Mouse (Mus musculus): Measurements from ENCODE around the gene Gigyf2. TPM values are rescaled to one million over a fixed set of nuclear protein-coding genes. Genes with fewer than 3 reads are reported as not detected.

Gigyf2 gene
- total RNA-seq (2018; cell fraction: chromatin; rRNA removed), result 100 to 1,000 TPM; 114 to 274 (median 197) TPM
- 10 to 100 TPM; 19.2 to 41.8 (median 30.5) TPM for total RNA-seq (2018; cell fraction: cytosol; rRNA removed)
- 100 to 1,000 TPM in 17 of 26 experiments, 10 to 100 TPM in 9; 78.1 to 190 (median 107) TPM for total RNA-seq (2018; cell fraction: nucleus; rRNA removed)
- 29.7 to 74.5 TPM (median 34.2 TPM) in 3 replicates for polyA plus RNA-seq (2018)

GRCm38 (mm10) chr1:87326742-87327163, at the start of gene Gigyf2:
Gene Gigyf2 (plus strand): TSS chr1:87326998.
- Histone ChIP-seq H3K27ac (no peak within 1 kb of the TSS), H3K4me3 (ENCODE audit: inconsistent target) (peak within 1 kb of the TSS; percentile 71), H3K79me2 (ENCODE audit: inconsistent target) (peaks cover 44% of the 10 kb centered on the region), H3K36me3 (ENCODE audit: inconsistent target) (no peaks in the 10 kb centered on the region)
- WGBS (ENCODE audit: missing documents), result 0% methylated on average over 19 of the region's 36 CpGs

- H3K79me2 ChIP-seq (ENCODE audit: inconsistent target), result no peaks in the 10 kb centered on the region
- no peak overlapping the region for H3K4me3 ChIP-seq (ENCODE audit: inconsistent target)
- WGBS (ENCODE audit: missing documents), result 56% methylated on average over 5 of the region's 5 CpGs
- no peaks in the 10 kb centered on the region for H3K36me3 ChIP-seq (ENCODE audit: inconsistent target)
- H3K27ac ChIP-seq, result no peak overlapping the region
Measured at GRCm38 (mm10) chr1:87280281-87280680, 46.5 kb upstream of the Gigyf2 start.

- no peak overlapping the region for H3K27ac ChIP-seq
- WGBS (ENCODE audit: missing documents), result 7% methylated on average over 18 of the region's 20 CpGs
- H3K4me3 ChIP-seq (ENCODE audit: inconsistent target), result peak overlapping the region; percentile 2; the same call in 1 of the 2 replicates
- no peaks in the 10 kb centered on the region for H3K36me3 ChIP-seq (ENCODE audit: inconsistent target)
- H3K79me2 ChIP-seq (ENCODE audit: inconsistent target), result no peaks in the 10 kb centered on the region
Measured at GRCm38 (mm10) chr1:87281599-87282412, 45.0 kb upstream of the Gigyf2 start.

- H3K36me3 ChIP-seq (ENCODE audit: inconsistent target), result no peaks in the 10 kb centered on the region
- no peak overlapping the region for H3K27ac ChIP-seq
- no peaks in the 10 kb centered on the region for H3K79me2 ChIP-seq (ENCODE audit: inconsistent target)
- no peak overlapping the region for H3K4me3 ChIP-seq (ENCODE audit: inconsistent target)
- WGBS (ENCODE audit: missing documents), result 71% methylated on average over 6 of the region's 6 CpGs
Measured at GRCm38 (mm10) chr1:87282413-87282788, 44.4 kb upstream of the Gigyf2 start.

GRCm38 (mm10) chr1:87283410-87283960, 43.3 kb upstream of the Gigyf2 start:
- H3K4me3 ChIP-seq (ENCODE audit: inconsistent target), result no peak overlapping the region
- 98% methylated on average over 10 of the region's 10 CpGs for WGBS (ENCODE audit: missing documents)
- no peaks in the 10 kb centered on the region for H3K79me2 ChIP-seq (ENCODE audit: inconsistent target)
- no peaks in the 10 kb centered on the region for H3K36me3 ChIP-seq (ENCODE audit: inconsistent target)
- no peak overlapping the region for H3K27ac ChIP-seq

- Histone ChIP-seq H3K79me2 (ENCODE audit: inconsistent target) (no peaks in the 10 kb centered on the region), H3K4me3 (ENCODE audit: inconsistent target) (no peak overlapping the region), H3K36me3 (ENCODE audit: inconsistent target) (no peaks in the 10 kb centered on the region), H3K27ac (no peak overlapping the region)
- WGBS (ENCODE audit: missing documents), result 93% methylated on average over 2 of the region's 2 CpGs
Measured at GRCm38 (mm10) chr1:87287105-87287504, 39.7 kb upstream of the Gigyf2 start.

- 82% methylated on average over 8 of the region's 8 CpGs for WGBS (ENCODE audit: missing documents)
- H3K27ac ChIP-seq, result no peak overlapping the region
- no peaks in the 10 kb centered on the region for H3K79me2 ChIP-seq (ENCODE audit: inconsistent target)
- no peak overlapping the region for H3K4me3 ChIP-seq (ENCODE audit: inconsistent target)
- no peaks in the 10 kb centered on the region for H3K36me3 ChIP-seq (ENCODE audit: inconsistent target)
Measured at GRCm38 (mm10) chr1:87291416-87291815, 35.4 kb upstream of the Gigyf2 start.

- WGBS (ENCODE audit: missing documents), result 82% methylated on average over 15 of the region's 15 CpGs
Measured at GRCm38 (mm10) chr1:87292420-87293190, 34.2 kb upstream of the Gigyf2 start.

GRCm38 (mm10) chr1:87294063-87294710, 32.6 kb upstream of the Gigyf2 start:
- no peak overlapping the region for H3K4me3 ChIP-seq (ENCODE audit: inconsistent target)
- no peaks in the 10 kb centered on the region for H3K36me3 ChIP-seq (ENCODE audit: inconsistent target)
- H3K79me2 ChIP-seq (ENCODE audit: inconsistent target), result no peaks in the 10 kb centered on the region
- 87% methylated on average over 4 of the region's 4 CpGs for WGBS (ENCODE audit: missing documents)
- H3K27ac ChIP-seq, result no peak overlapping the region

More at GRCm38 (mm10) chr1:87292420-87293190, 34.2 kb upstream of the Gigyf2 start:
- Histone ChIP-seq H3K79me2 (ENCODE audit: inconsistent target) (no peaks in the 10 kb centered on the region), H3K36me3 (ENCODE audit: inconsistent target) (no peaks in the 10 kb centered on the region), H3K27ac (no peak overlapping the region), H3K4me3 (ENCODE audit: inconsistent target) (no peak overlapping the region)

- WGBS (ENCODE audit: missing documents), result 89% methylated on average over 4 of the region's 4 CpGs
- H3K4me3 ChIP-seq (ENCODE audit: inconsistent target), result no peak overlapping the region
- H3K27ac ChIP-seq, result no peak overlapping the region
Measured at GRCm38 (mm10) chr1:87294951-87295350, 31.8 kb upstream of the Gigyf2 start.

GRCm38 (mm10) chr1:87297346-87297925, 29.4 kb upstream of the Gigyf2 start:
- H3K36me3 ChIP-seq (ENCODE audit: inconsistent target), result no peaks in the 10 kb centered on the region
- no peaks in the 10 kb centered on the region for H3K79me2 ChIP-seq (ENCODE audit: inconsistent target)
- no peak overlapping the region for H3K4me3 ChIP-seq (ENCODE audit: inconsistent target)
- H3K27ac ChIP-seq, result no peak overlapping the region
- WGBS (ENCODE audit: missing documents), result 91% methylated on average over 10 of the region's 10 CpGs

More at GRCm38 (mm10) chr1:87294951-87295350, 31.8 kb upstream of the Gigyf2 start:
- H3K36me3 ChIP-seq (ENCODE audit: inconsistent target), result no peaks in the 10 kb centered on the region
- H3K79me2 ChIP-seq (ENCODE audit: inconsistent target), result no peaks in the 10 kb centered on the region

GRCm38 (mm10) chr1:87300360-87301286, 26.2 kb upstream of the Gigyf2 start:
- no peaks in the 10 kb centered on the region for H3K79me2 ChIP-seq (ENCODE audit: inconsistent target)
- WGBS (ENCODE audit: missing documents), result 82% methylated on average over 14 of the region's 14 CpGs
- H3K36me3 ChIP-seq (ENCODE audit: inconsistent target), result no peaks in the 10 kb centered on the region
- no peak overlapping the region for H3K4me3 ChIP-seq (ENCODE audit: inconsistent target)
- H3K27ac ChIP-seq, result no peak overlapping the region

GRCm38 (mm10) chr1:87301971-87302370, 24.8 kb upstream of the Gigyf2 start:
- H3K27ac ChIP-seq, result no peak overlapping the region
- H3K36me3 ChIP-seq (ENCODE audit: inconsistent target), result no peaks in the 10 kb centered on the region
- no peak overlapping the region for H3K4me3 ChIP-seq (ENCODE audit: inconsistent target)
- WGBS (ENCODE audit: missing documents), result 82% methylated on average over 2 of the region's 2 CpGs
- H3K79me2 ChIP-seq (ENCODE audit: inconsistent target), result no peaks in the 10 kb centered on the region

Measured in macrophage (primary cell).